Mouse (Mus musculus) cerebellum, postnatal 14 days (tissue): ENCODE measurements around the gene Adarb2.
A peak's percentile ranks its signal among the peaks of the same experiment; 100 is the strongest.

Source experiments
- DNase-seq, 2 experiments: peaks; one replicate each; pipeline ENCODE4 v3.0.0; 2021; ENCODE audit warnings: mixed read lengths in 2 of 2

The Adarb2 gene

GRCm38 (mm10) chr13:8487756-8488434 is 285.2 kb downstream of the Adarb2 start:
- DNase-seq = peak; percentile 39 to 52

GRCm38 (mm10) chr13:8493363-8493762 is 290.7 kb downstream of the Adarb2 start:
- DNase-seq = no peak

- no peak for DNase-seq
These were observed 296.9 kb downstream of the Adarb2 start for GRCm38 (mm10) chr13:8499551-8499950.

GRCm38 (mm10) chr13:8511069-8511817 is 308.6 kb downstream of the Adarb2 start:
- no peak for DNase-seq

GRCm38 (mm10) chr13:8515979-8516715 is 313.5 kb downstream of the Adarb2 start:
- no peak for DNase-seq

GRCm38 (mm10) chr13:8519204-8519603 is 316.5 kb downstream of the Adarb2 start:
- no peak for DNase-seq

- DNase-seq = no peak
These were observed 323.3 kb downstream of the Adarb2 start for GRCm38 (mm10) chr13:8525748-8526631.

- DNase-seq = no peak
These were observed 331.8 kb downstream of the Adarb2 start for GRCm38 (mm10) chr13:8534265-8535113.

- DNase-seq = peak in 1 of 2 experiments; percentile 18
These were observed 335.8 kb downstream of the Adarb2 start for GRCm38 (mm10) chr13:8538481-8538880.

- no peak for DNase-seq
These were observed 336.2 kb downstream of the Adarb2 start for GRCm38 (mm10) chr13:8538896-8539295.

GRCm38 (mm10) chr13:8542684-8543083 is 340.0 kb downstream of the Adarb2 start:
- DNase-seq = no peak

GRCm38 (mm10) chr13:8552242-8552641 is 349.6 kb downstream of the Adarb2 start:
- DNase-seq = peak in 1 of 2 experiments; percentile 25

GRCm38 (mm10) chr13:8557784-8558183 is 355.1 kb downstream of the Adarb2 start:
- no peak for DNase-seq

GRCm38 (mm10) chr13:8560485-8560884 is 357.8 kb downstream of the Adarb2 start:
- no peak for DNase-seq

GRCm38 (mm10) chr13:8563161-8563560 is 360.5 kb downstream of the Adarb2 start:
- peak; percentile 16 to 47 for DNase-seq

- peak; percentile 34 to 65 for DNase-seq
These were observed 364.7 kb downstream of the Adarb2 start for GRCm38 (mm10) chr13:8567111-8568026.

- peak; percentile 46 to 49 for DNase-seq
These were observed 367.6 kb downstream of the Adarb2 start for GRCm38 (mm10) chr13:8570269-8570668.

- no peak for DNase-seq
These were observed 371.2 kb downstream of the Adarb2 start for GRCm38 (mm10) chr13:8573908-8574307.

- DNase-seq = peak; percentile 53 to 65
These were observed 381.8 kb downstream of the Adarb2 start for GRCm38 (mm10) chr13:8584257-8585005.

GRCm38 (mm10) chr13:8587447-8587846 is 384.8 kb downstream of the Adarb2 start:
- DNase-seq = no peak
